Mouse (Mus musculus) layer of hippocampus, adult 9-11 months (tissue): ENCODE data around the gene Olfr1293-ps.

Source experiments
- DNase-seq: peaks from one replicate; pipeline ENCODE4 v3.0.0; 2022

The Olfr1293-ps gene

DNA sequence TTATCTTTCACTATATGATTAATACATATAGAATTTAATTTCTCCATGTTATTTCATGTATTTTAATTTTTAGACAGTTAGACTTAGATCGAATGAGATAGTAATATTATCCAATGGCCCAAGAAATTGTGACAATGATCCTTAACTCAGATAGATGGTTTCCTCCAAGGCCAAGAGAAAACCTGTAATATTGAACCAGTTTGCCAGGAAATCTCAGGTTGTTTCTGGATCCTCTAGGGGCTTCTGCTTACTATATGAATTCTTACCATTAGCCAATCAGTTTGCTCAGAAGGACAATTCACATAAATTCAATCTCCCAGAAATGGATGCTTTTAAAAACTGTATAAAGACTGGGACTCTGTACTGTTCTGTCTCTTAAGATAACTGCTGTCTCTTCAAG lies at the start of gene Olfr1293-ps:
Gene Olfr1293-ps (plus strand): TSS at position 301 of the 400 bp plus-strand sequence.
- no peak for DNase-seq

DNA sequence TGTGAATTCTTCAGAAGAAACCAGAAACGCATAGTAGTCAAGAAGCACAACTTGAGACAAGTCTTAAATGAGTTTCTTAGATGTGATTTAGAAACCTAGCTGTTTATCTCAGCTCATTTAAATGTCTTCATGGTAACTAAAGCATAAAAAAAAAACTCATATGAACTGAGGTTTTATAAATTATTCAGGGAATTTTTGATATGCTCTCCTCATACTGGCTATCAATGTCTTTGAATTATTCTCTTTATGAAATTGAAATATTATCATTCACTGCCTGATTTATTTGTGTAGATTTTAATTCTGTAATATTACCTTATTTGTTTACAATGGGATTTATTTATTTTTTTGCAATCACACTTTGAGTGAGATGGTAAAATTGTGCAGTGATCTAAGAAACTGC lies 44.5 kb upstream of the Olfr1293-ps start, which contains the start of gene Olfr1289:
Gene Olfr1289 (plus strand): TSS at position 301 of the 400 bp plus-strand sequence.
- DNase-seq = no peak

- no peak for DNase-seq
These were observed 31.3 kb upstream of the Olfr1293-ps start, which contains the start of gene Olfr1290 for GRCm38 (mm10) chr2:111493729-111494128. Gene Olfr1290 (minus strand): TSS chr2:111493829.

DNA sequence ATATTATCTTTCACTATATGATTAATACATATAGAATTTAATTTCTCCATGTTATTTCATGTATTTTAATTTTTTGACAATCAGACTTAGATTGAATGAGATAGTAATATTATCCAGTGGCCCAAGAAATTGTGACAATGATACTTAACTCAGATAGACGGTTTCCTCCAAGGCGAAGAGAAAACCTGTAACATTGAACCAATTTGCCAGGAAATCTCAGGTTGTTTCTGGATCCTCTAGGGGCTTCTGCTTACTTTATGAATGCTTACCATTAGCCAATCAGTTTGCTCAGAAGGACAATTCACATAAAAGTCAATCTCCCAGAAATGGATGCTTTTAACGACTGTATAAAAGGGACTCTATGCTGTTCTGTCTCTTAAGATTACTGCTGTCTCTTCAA lies 28.1 kb upstream of the Olfr1293-ps start, which contains the start of gene Olfr1291-ps1:
Gene Olfr1291-ps1 (plus strand): TSS at position 301 of the 400 bp plus-strand sequence.
- DNase-seq = no peak

- no peak for DNase-seq
These were observed 7.6 kb upstream of the Olfr1293-ps start for GRCm38 (mm10) chr2:111517451-111517850.

GRCm38 (mm10) chr2:111540191-111540590 lies 15.2 kb downstream of the Olfr1293-ps start, which contains the start of gene Olfr1294:
Gene Olfr1294 (minus strand): TSS chr2:111540291.
- no peak for DNase-seq

DNA sequence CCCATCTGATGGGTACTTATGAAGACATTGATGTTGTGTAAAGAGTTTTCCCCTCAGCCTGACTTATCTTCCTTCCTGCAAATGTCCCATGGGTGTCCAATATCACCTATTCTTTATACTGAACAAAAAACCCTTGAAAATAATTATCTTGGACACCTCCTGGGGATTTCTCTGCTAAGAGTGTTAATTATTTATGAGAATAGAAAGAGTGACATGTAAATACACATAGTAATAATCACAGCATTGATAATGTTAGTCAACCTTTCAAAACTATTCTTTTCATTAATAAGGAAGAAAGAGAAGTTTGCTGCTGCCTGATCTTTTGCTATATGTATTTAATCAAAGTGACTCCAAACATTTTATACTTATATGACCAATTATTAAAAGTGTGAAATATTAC lies 44.6 kb downstream of the Olfr1293-ps start, which contains the start of gene Olfr1295:
Gene Olfr1295 (minus strand): TSS at position 101 of the 400 bp plus-strand sequence.
- no peak for DNase-seq
